Comparison of ENCODE assay signal across 26 mouse cellular contexts in genomic region chr14:59745676-59746075, GRCm38 (mm10).
DNase-seq lines count a peak whose midpoint lies in the region; TF ChIP-seq lines count a peak whose summit lies in the region.
"Had no signal": no experiment of that assay in that cellular context is flagged by ENCODE, and none has a peak within 500 bp of the region (broad histone marks: within the 10 kb centered on the region; RNA-seq: fewer than 3 reads in every experiment).

No protein-coding gene starts in this region.

- intact Hi-C loops in heart, postnatal 14 days (cut with DNase I) = no loop called here

- no peak for TF ChIP-seq CTCF in brain, embryonic 14.5 days (IDR thresholded peaks at IDR 0.05; ENCODE audit: borderline replicate concordance, extremely low read depth, insufficient read depth, insufficient read length)

- TF ChIP-seq POLR2A in brain, embryonic 14.5 days (IDR thresholded peaks at IDR 0.05; ENCODE audit: borderline replicate concordance, extremely low read depth, insufficient read depth, insufficient read length, poor library complexity, severe bottlenecking) = no peak

- H3K4me1 ChIP-seq in heart, embryonic 10.5 days = peaks cover 16% of the 10 kb centered on the region
- H3K4me1 ChIP-seq: forebrain, embryonic 12.5 days; forebrain, embryonic 15.5 days; heart, embryonic 15.5 days; hindbrain, embryonic 12.5 days; hindbrain, embryonic 15.5 days had no signal

- H3K9me3 ChIP-seq in heart, embryonic 10.5 days = no peaks in the 10 kb centered on the region
- H3K9me3 ChIP-seq: forebrain, embryonic 15.5 days; heart, embryonic 12.5 days; heart, embryonic 15.5 days; hindbrain, embryonic 12.5 days; hindbrain, embryonic 15.5 days had no signal

- no peak overlapping the region for H3K4me3 ChIP-seq in heart, embryonic 10.5 days
- H3K4me3 ChIP-seq: erythroblast, embryonic 14.5 days; forebrain, embryonic 12.5 days; forebrain, embryonic 15.5 days; heart, embryonic 12.5 days; heart, embryonic 15.5 days; hindbrain, embryonic 12.5 days; hindbrain, embryonic 15.5 days had no signal

- H3K36me3 ChIP-seq in heart, embryonic 10.5 days = no peaks in the 10 kb centered on the region
- H3K36me3 ChIP-seq: forebrain, embryonic 12.5 days; forebrain, embryonic 15.5 days; G1E; heart, embryonic 12.5 days; heart, embryonic 15.5 days; hindbrain, embryonic 12.5 days; hindbrain, embryonic 15.5 days had no signal

- peak; percentile 23 to 30 for DNase-seq in cerebellum, postnatal 14 days
- no peak for DNase-seq in cerebellum, adult 11-12 months
- no peak for DNase-seq in heart, embryonic 10.5 days (ENCODE audit: low spot score)
- no peak for DNase-seq in heart, postnatal 14 days
- peak; percentile 21 for DNase-seq in brain, embryonic 14.5 days (ENCODE audit: low read depth)
- no peak for DNase-seq in frontal cortex, adult 2 months (ENCODE audit: extremely low spot score in 1 of 2, low spot score in 1 of 2)
- DNase-seq: adrenal gland, postnatal 10 days; adrenal gland, postnatal 36 days; B cell, adult 2 months; cerebellum, adult 18-20 months; cerebellum, adult 9-10 months; cerebellum, postnatal 36 days; embryo, embryonic 11 days; gastrocnemius, postnatal 10 days; gastrocnemius, postnatal 36 days; kidney, adult 11 months; kidney, adult 8-10 months had no signal

- peak overlapping the region; percentile 47; the same call in 1 of the 2 replicates for H3K27ac ChIP-seq in heart, embryonic 10.5 days
- H3K27ac ChIP-seq: forebrain, embryonic 12.5 days; forebrain, embryonic 15.5 days; heart, embryonic 15.5 days; hindbrain, embryonic 12.5 days; hindbrain, embryonic 15.5 days had no signal

- H3K27me3 ChIP-seq in heart, embryonic 10.5 days (ENCODE audit: insufficient read depth, poor library complexity, severe bottlenecking) = peaks cover 6% of the 10 kb centered on the region
- H3K27me3 ChIP-seq: CH12.LX; forebrain, embryonic 15.5 days; heart, embryonic 12.5 days; heart, embryonic 15.5 days had no signal

- WGBS in heart, embryonic 10.5 days = 64% methylated on average over 4 of the region's 4 CpGs

Comparison
In these comparisons a context has a peak if more than half of its experiments do, and no peak if none do; other contexts are left out.
1. DNase-seq: peak in cerebellum, postnatal 14 days (2 of 2) and brain, embryonic 14.5 days (single experiment); none in cerebellum, adult 11-12 months (single experiment), heart, embryonic 10.5 days (single experiment), heart, postnatal 14 days (0 of 2) and frontal cortex, adult 2 months (0 of 2).